Mouse (Mus musculus): ENCODE results near the gene Pdzk1ip1. TPM values are rescaled to one million over a fixed set of nuclear protein-coding genes. Genes with fewer than 3 reads are reported as not detected.

The Pdzk1ip1 gene
- polyA plus RNA-seq, 1 experiment from 2014 or later: 326 TPM

DNA sequence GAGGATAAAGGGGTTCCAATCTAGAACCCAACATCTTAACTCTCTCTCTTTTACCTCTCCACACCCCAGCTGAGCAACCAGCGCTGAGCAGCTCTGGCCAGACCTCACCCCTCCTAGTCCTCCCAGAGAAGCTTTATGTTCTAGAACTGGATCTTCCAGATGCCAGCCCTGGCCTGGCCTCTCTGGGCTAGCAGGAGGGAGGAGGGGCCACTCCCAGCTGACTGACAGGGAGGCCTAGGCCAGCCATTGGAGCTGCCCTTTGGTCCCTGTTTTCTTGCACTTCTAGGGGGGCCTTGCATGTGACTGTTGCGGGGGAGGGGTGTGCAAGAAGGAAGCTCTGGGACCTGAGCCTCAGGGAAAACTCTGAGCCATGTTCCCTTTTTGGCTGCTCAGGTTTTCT lies 2.1 kb downstream of the Pdzk1ip1 start:
- no peaks in the 10 kb centered on the region for H3K9me3 ChIP-seq (ENCODE audit: low read length)
- H3K4me3 ChIP-seq (ENCODE audit: low read length): peak overlapping the region; percentile 37
- 63% methylated on average over 2 of the region's 2 CpGs for WGBS
- peak; percentile 16; the same call in 1 of the 2 replicates for ATAC-seq (ENCODE audit: low FRiP score, low TSS enrichment)
- no peaks in the 10 kb centered on the region for H3K36me3 ChIP-seq (ENCODE audit: insufficient read depth, low read length)
- H3K4me1 ChIP-seq (ENCODE audit: insufficient read depth, low read length): peaks cover 19% of the 10 kb centered on the region; the same call in 1 of the 2 replicates
- H3K27me3 ChIP-seq (ENCODE audit: insufficient read depth, low read length): peaks cover 9% of the 10 kb centered on the region
- H3K27ac ChIP-seq (ENCODE audit: low read length): peak overlapping the region; percentile 85
- 0 out of 2 replicates have a peak overlapping the region, but pooled peaks have one; percentile 23 for H3K9ac ChIP-seq (replicated peaks; ENCODE audit: low read length)
- peak overlapping the region; percentile 41 for H3K4me2 ChIP-seq (replicated peaks; ENCODE audit: low read depth, low read length)

DNA sequence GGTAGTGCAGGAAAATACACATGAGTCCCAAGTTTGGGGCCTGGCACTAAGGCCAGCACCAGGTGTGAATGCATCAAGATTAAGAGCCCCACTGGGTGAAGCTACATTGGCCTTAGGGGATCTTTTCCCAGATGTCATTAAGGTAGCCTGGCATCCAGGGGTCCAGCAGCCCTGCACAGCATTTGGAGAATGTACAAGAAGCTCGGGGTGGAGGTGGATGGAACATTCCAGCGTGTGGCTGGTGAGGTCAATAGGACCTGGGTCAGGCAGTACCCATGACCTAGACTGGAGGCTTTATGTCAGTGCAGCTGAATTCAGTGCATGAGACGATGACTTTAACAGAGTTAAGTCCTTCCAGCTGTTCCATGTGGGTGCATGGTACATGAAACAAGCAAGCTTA lies 3.3 kb downstream of the Pdzk1ip1 start:
- ATAC-seq (ENCODE audit: low FRiP score, low TSS enrichment): no peak
- peaks cover 13% of the 10 kb centered on the region for H3K27me3 ChIP-seq (ENCODE audit: insufficient read depth, low read length)

DNA sequence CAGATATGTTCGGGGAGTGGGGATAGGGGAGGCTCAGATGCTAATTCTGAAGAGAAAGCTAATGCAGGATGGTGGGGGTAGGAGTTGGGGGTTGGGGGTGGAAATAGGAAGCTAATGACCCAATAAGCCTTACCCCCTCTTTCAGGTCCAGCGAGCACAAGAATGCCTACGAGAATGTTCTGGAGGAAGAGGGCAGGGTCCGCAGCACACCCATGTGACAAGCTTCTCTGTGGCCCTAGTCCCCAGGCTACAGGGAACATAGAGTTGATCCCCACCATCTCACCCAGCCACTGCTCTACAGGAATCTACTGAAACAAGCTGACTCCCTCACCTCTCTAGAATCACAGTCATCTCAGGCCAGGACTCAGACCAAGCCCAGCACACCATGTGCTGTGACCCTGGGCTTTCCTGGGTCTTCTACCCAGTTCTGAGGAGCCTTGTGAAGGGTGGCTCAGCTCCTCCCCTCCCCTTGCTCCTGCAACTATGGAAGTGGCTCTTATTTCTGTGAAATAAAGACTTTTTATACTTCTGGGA lies 4.9 kb downstream of the Pdzk1ip1 start:
- H3K4me1 ChIP-seq (ENCODE audit: insufficient read depth, low read length): peaks cover 22% of the 10 kb centered on the region
- peaks cover 16% of the 10 kb centered on the region for H3K27me3 ChIP-seq (ENCODE audit: insufficient read depth, low read length)
- H3K4me2 ChIP-seq (replicated peaks; ENCODE audit: low read depth, low read length): no peak overlapping the region
- peak overlapping the region; percentile 66; the same call in 1 of the 2 replicates for H3K27ac ChIP-seq (ENCODE audit: low read length)
- H3K9me3 ChIP-seq (ENCODE audit: low read length): no peaks in the 10 kb centered on the region
- ATAC-seq (ENCODE audit: low FRiP score, low TSS enrichment): peak; percentile 7; the same call in 1 of the 2 replicates
- WGBS: 53% methylated on average over 4 of the region's 4 CpGs
- no peaks in the 10 kb centered on the region for H3K36me3 ChIP-seq (ENCODE audit: insufficient read depth, low read length)
- no peak overlapping the region for H3K4me3 ChIP-seq (ENCODE audit: low read length)
- H3K9ac ChIP-seq (replicated peaks; ENCODE audit: low read length): no peak overlapping the region

More for the DNA sequence above, 3.3 kb downstream of the Pdzk1ip1 start:
- H3K4me2 ChIP-seq (replicated peaks; ENCODE audit: low read depth, low read length): no peak overlapping the region; the same call in 1 of the 2 replicates
- 72% methylated on average over 3 of the region's 3 CpGs for WGBS
- H3K36me3 ChIP-seq (ENCODE audit: insufficient read depth, low read length): no peaks in the 10 kb centered on the region
- H3K27ac ChIP-seq (ENCODE audit: low read length): 0 out of 2 replicates have a peak overlapping the region, but pooled peaks have one; percentile 51
- H3K9ac ChIP-seq (replicated peaks; ENCODE audit: low read length): no peak overlapping the region
- H3K4me3 ChIP-seq (ENCODE audit: low read length): no peak overlapping the region
- no peaks in the 10 kb centered on the region for H3K9me3 ChIP-seq (ENCODE audit: low read length)
- H3K4me1 ChIP-seq (ENCODE audit: insufficient read depth, low read length): peaks cover 27% of the 10 kb centered on the region

DNA sequence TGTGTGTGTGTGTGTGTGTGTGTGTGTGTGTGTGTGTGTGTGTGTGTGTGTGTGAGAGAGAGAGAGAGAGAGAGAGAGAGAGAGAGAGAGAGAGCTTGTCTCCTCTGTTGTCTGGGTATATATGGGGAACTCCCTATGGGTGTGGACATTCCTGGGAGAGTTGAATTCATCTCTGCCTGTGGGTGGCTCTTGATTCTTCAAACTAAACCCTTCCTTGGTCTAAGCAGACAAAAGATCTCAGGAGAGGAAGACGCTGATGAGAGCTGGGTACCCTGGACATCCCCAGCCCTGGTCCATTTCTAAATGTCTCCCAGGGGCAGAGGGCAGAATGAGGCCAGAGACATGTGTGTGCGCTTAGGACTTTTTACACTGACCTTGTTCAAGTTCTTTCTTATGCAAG lies 5.5 kb downstream of the Pdzk1ip1 start:
- Histone ChIP-seq H3K27ac (ENCODE audit: low read length) (no peak overlapping the region), H3K9ac (replicated peaks; ENCODE audit: low read length) (no peak overlapping the region), H3K4me1 (ENCODE audit: insufficient read depth, low read length) (peaks cover 22% of the 10 kb centered on the region), H3K4me3 (ENCODE audit: low read length) (no peak overlapping the region), H3K4me2 (replicated peaks; ENCODE audit: low read depth, low read length) (no peak overlapping the region), H3K36me3 (ENCODE audit: insufficient read depth, low read length) (no peaks in the 10 kb centered on the region), H3K9me3 (ENCODE audit: low read length) (no peaks in the 10 kb centered on the region), H3K27me3 (ENCODE audit: insufficient read depth, low read length) (peaks cover 16% of the 10 kb centered on the region)
- 86% methylated on average over 2 of the region's 2 CpGs for WGBS
- no peak for ATAC-seq (ENCODE audit: low FRiP score, low TSS enrichment)

DNA sequence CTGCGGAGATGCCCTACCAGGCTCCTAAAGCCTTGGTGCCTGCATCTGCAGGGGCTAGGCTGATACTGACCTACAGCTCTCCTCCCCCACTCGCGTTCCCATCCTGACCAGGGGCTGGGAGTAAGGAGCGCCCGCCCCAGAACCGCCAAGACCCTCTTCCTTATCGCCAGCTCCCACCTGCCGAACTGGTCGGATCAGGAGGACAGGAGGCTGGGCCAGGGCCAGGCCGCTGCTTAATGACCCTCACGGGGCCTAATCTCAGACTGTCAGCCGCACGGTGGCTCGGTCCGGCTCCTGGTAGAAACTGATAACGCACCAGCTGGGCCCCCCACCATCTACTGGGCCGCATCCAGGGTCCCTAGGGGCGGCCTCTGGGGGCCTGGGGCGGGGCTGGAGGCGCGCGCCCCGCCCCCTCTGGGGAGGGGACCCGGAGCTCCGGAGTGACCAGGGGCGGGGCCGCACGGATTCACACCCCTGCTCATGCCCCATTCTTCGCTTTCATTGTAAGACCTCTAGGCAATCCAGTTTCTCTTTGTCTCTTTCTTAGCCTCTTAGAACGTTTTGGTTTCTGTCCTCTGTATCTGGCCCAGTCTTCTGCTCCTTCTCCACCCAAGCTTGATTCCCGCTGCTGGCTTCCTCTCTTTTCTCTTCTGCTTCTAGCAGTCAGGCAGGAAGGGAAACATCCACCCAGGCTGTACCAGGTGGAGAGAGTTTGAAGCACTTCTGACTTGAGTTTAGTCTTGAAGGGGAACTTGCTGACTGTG lies 7.3 kb downstream of the Pdzk1ip1 start:
- WGBS: 3% methylated on average over 30 of the region's 31 CpGs
- peak; percentile 88 for ATAC-seq (ENCODE audit: low FRiP score, low TSS enrichment)

DNA sequence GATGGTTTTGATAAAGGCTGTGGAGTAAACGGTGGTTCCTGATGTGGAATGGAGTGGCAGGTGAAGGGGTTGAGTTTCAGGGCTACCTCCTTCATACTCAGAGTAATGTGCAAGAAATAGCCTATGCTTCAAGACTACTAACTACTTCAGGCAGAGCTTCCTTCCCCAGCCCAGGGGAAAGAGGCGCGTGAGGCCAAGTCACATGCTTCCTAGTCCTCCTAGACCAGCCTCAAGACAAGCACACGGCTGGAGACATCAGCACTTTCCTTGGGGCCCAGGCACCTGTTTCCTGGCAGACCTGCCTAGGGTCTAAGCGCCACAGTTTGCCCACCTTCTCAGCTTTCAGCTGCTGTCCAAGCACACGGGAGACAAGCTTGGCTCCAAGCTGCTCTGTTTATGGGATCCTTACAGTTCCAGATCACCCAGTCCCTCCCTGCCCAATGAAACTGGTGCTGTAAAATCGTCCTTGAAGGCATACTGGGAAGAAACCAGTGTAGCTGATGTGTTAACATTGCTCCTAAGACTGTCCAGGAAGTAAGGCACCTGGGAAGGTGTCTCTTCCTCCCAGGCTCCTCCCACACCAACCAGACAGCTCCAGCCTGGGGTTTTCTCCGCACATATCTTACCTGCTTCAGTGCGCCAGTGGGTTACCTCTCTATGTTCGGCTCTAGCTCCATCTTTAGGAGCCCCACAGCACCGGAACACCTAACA lies 8.1 kb downstream of the Pdzk1ip1 start:
- H3K4me1 ChIP-seq (ENCODE audit: insufficient read depth, low read length): peaks cover 22% of the 10 kb centered on the region
- H3K4me2 ChIP-seq (replicated peaks; ENCODE audit: low read depth, low read length): peak overlapping the region; percentile 74
- H3K9ac ChIP-seq (replicated peaks; ENCODE audit: low read length): peak overlapping the region; percentile 60; the same call in 1 of the 2 replicates
- no peak for ATAC-seq (ENCODE audit: low FRiP score, low TSS enrichment)
- no peaks in the 10 kb centered on the region for H3K9me3 ChIP-seq (ENCODE audit: low read length)
- 15% methylated on average over 11 of the region's 11 CpGs for WGBS
- H3K27me3 ChIP-seq (ENCODE audit: insufficient read depth, low read length): peaks cover 16% of the 10 kb centered on the region
- peak overlapping the region; percentile 85 for H3K27ac ChIP-seq (ENCODE audit: low read length)
- peak overlapping the region; percentile 48 for H3K4me3 ChIP-seq (ENCODE audit: low read length)
- no peaks in the 10 kb centered on the region for H3K36me3 ChIP-seq (ENCODE audit: insufficient read depth, low read length)

More for the DNA sequence above, 7.3 kb downstream of the Pdzk1ip1 start:
- Histone ChIP-seq H3K27ac (ENCODE audit: low read length) (peak overlapping the region; percentile 85), H3K4me3 (ENCODE audit: low read length) (peak overlapping the region; percentile 48), H3K4me1 (ENCODE audit: insufficient read depth, low read length) (peaks cover 22% of the 10 kb centered on the region), H3K9me3 (ENCODE audit: low read length) (no peaks in the 10 kb centered on the region), H3K4me2 (replicated peaks; ENCODE audit: low read depth, low read length) (peak overlapping the region; percentile 74), H3K27me3 (ENCODE audit: insufficient read depth, low read length) (peaks cover 16% of the 10 kb centered on the region), H3K36me3 (ENCODE audit: insufficient read depth, low read length) (no peaks in the 10 kb centered on the region), H3K9ac (replicated peaks; ENCODE audit: low read length) (peak overlapping the region; percentile 60)

DNA sequence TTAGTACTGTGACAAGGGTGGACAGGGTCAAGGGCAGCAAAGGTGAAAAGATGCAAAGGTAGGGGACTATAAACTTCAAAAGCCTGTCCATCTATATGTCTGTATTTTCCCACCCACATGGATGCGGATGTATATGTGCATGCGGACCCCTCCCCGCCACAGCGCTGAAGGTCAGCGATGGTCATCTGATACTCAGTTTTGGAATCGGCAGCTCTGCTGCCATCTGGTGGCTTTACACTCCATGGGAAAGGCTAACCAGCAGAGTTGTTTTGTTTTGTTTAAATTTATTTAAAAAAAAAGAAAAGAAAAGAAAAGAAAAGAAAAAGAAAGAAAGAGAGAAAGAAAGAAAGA lies 8.6 kb downstream of the Pdzk1ip1 start:
- no peaks in the 10 kb centered on the region for H3K36me3 ChIP-seq (ENCODE audit: insufficient read depth, low read length)
- peak overlapping the region; percentile 74 for H3K4me2 ChIP-seq (replicated peaks; ENCODE audit: low read depth, low read length)
- H3K27me3 ChIP-seq (ENCODE audit: insufficient read depth, low read length): peaks cover 16% of the 10 kb centered on the region
- H3K9me3 ChIP-seq (ENCODE audit: low read length): no peaks in the 10 kb centered on the region
- no peak for ATAC-seq (ENCODE audit: low FRiP score, low TSS enrichment)
- 0 out of 2 replicates have a peak overlapping the region, but pooled peaks have one; percentile 1 for H3K9ac ChIP-seq (replicated peaks; ENCODE audit: low read length)
- H3K27ac ChIP-seq (ENCODE audit: low read length): peak overlapping the region; percentile 85; the same call in 1 of the 2 replicates
- H3K4me3 ChIP-seq (ENCODE audit: low read length): peak overlapping the region; percentile 12
- 0% methylated on average over 6 of the region's 6 CpGs for WGBS
- H3K4me1 ChIP-seq (ENCODE audit: insufficient read depth, low read length): peaks cover 22% of the 10 kb centered on the region

DNA sequence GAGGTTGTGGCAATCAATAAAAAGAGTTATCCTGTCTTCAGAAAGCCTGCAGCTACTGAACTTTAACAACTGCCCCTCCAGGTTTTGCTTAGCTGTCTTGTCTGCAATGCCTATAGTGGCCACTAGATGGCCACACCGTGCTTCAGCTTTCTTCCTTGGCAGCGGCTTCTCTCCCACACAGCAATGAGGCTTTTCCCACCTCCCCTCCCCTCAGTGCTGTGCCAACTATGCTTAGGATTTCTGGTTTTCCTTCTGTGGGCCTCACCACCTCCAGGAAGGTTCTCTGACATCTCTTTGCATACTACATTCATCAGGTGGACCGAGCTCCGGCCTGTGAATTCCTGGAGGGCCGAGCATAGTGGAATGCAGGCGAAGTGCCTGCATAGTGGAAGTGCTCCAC lies 13.2 kb downstream of the Pdzk1ip1 start:
- Histone ChIP-seq H3K4me2 (replicated peaks; ENCODE audit: low read depth, low read length) (no peak overlapping the region), H3K9ac (replicated peaks; ENCODE audit: low read length) (no peak overlapping the region), H3K27ac (ENCODE audit: low read length) (no peak overlapping the region), H3K4me3 (ENCODE audit: low read length) (no peak overlapping the region), H3K27me3 (ENCODE audit: insufficient read depth, low read length) (peaks cover 4% of the 10 kb centered on the region; the same call in 1 of the 2 replicates), H3K9me3 (ENCODE audit: low read length) (no peaks in the 10 kb centered on the region), H3K4me1 (ENCODE audit: insufficient read depth, low read length) (peaks cover 4% of the 10 kb centered on the region), H3K36me3 (ENCODE audit: insufficient read depth, low read length) (no peaks in the 10 kb centered on the region)
- WGBS: 30% methylated on average over 6 of the region's 6 CpGs
- ATAC-seq (ENCODE audit: low FRiP score, low TSS enrichment): peak; percentile 44; the same call in 1 of the 2 replicates

DNA sequence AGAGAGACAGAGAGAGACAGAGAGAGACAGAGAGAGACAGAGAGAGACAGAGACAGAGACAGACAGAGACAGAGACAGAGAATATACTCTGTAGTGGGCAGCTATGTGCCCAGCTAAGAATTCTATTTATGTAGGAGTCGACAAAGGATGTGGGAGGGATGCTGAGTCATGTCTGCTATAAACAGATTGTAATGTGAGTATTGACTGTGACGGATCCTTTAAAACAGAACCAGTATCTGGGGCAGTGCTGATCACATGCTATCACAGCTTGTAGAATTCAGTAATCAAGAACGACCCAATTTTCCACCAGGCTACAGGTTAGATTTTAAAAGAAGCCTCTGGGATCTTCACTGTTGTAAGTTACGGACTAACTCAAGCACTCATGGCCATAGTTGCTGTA lies 15.0 kb downstream of the Pdzk1ip1 start:
- Histone ChIP-seq H3K4me2 (replicated peaks; ENCODE audit: low read depth, low read length) (no peak overlapping the region), H3K27me3 (ENCODE audit: insufficient read depth, low read length) (no peaks in the 10 kb centered on the region), H3K9ac (replicated peaks; ENCODE audit: low read length) (no peak overlapping the region), H3K9me3 (ENCODE audit: low read length) (0 out of 2 replicates have a peak, but pooled peaks cover 3% of the 10 kb centered on the region), H3K36me3 (ENCODE audit: insufficient read depth, low read length) (no peaks in the 10 kb centered on the region), H3K27ac (ENCODE audit: low read length) (no peak overlapping the region), H3K4me3 (ENCODE audit: low read length) (no peak overlapping the region), H3K4me1 (ENCODE audit: insufficient read depth, low read length) (no peaks in the 10 kb centered on the region)
- 55% methylated on average over 4 of the region's 4 CpGs for WGBS
- ATAC-seq (ENCODE audit: low FRiP score, low TSS enrichment): no peak
